ENCODE assay signal across 8 mouse cellular contexts in genomic region chr17:35186681-35187080, GRCm38 (mm10). TPM values are rescaled to one million over a fixed set of nuclear protein-coding genes. Genes with fewer than 3 reads are reported as not detected.
DNase-seq lines count a peak whose midpoint lies in the region; ATAC-seq lines count a peak whose summit lies in the region.

No protein-coding gene starts in this region.

- peak overlapping the region; percentile 37 for H3K4me3 ChIP-seq in kidney, embryonic 14.5 days (ENCODE audit: low read length)
- peak overlapping the region; percentile 36 for H3K4me3 ChIP-seq in hindbrain, embryonic 16.5 days (ENCODE audit: low read length)

- H3K27ac ChIP-seq in kidney, embryonic 14.5 days (ENCODE audit: low read depth, low read length) = peak overlapping the region; percentile 57; the same call in 1 of the 2 replicates
- H3K27ac ChIP-seq in hindbrain, embryonic 16.5 days (ENCODE audit: low read depth, low read length) = peak overlapping the region; percentile 82

- peak overlapping the region; percentile 55 for H3K4me2 ChIP-seq in kidney, embryonic 14.5 days (replicated peaks; ENCODE audit: low read depth, low read length)
- H3K4me2 ChIP-seq in hindbrain, embryonic 16.5 days (ENCODE audit: low read length) = peak overlapping the region; percentile 65

- H3K9ac ChIP-seq in kidney, embryonic 14.5 days (ENCODE audit: low read depth, low read length) = no peak overlapping the region
- H3K9ac ChIP-seq in hindbrain, embryonic 16.5 days (ENCODE audit: low read depth, low read length) = peak overlapping the region; percentile 57

- no peaks in the 10 kb centered on the region for H3K36me3 ChIP-seq in kidney, embryonic 14.5 days (ENCODE audit: control insufficient read depth, insufficient read depth, low read length)
- no peaks in the 10 kb centered on the region for H3K36me3 ChIP-seq in hindbrain, embryonic 16.5 days (ENCODE audit: control insufficient read depth, insufficient read depth, low read length)

- ATAC-seq in kidney, embryonic 14.5 days (ENCODE audit: low FRiP score, low TSS enrichment) = peak; percentile 33
- ATAC-seq in hindbrain, embryonic 16.5 days = peak; percentile 46; the same call in 1 of the 2 replicates

- peaks cover 9% of the 10 kb centered on the region; the same call in 1 of the 2 replicates for H3K4me1 ChIP-seq in kidney, embryonic 14.5 days (ENCODE audit: control insufficient read depth, insufficient read depth, low read length)
- H3K4me1 ChIP-seq in hindbrain, embryonic 16.5 days (ENCODE audit: control insufficient read depth, insufficient read depth, low read depth, low read length) = peaks cover 2% of the 10 kb centered on the region; the same call in 1 of the 2 replicates

- no peaks in the 10 kb centered on the region for H3K27me3 ChIP-seq in kidney, embryonic 14.5 days (ENCODE audit: control insufficient read depth, insufficient read depth, low read length)
- H3K27me3 ChIP-seq in hindbrain, embryonic 16.5 days (replicated peaks; ENCODE audit: control insufficient read depth, insufficient read depth, low read length) = no peaks in the 10 kb centered on the region

- 2% methylated on average over 4 of the region's 4 CpGs for WGBS in kidney, embryonic 14.5 days
- WGBS in hindbrain, embryonic 16.5 days = 1% methylated on average over 4 of the region's 4 CpGs

- H3K9me3 ChIP-seq in kidney, embryonic 14.5 days (ENCODE audit: control insufficient read depth, low read length) = no peaks in the 10 kb centered on the region
- no peaks in the 10 kb centered on the region for H3K9me3 ChIP-seq in hindbrain, embryonic 16.5 days (ENCODE audit: control insufficient read depth, low read length)

- no peak for DNase-seq in kidney, adult 11 months
- peak; percentile 60 for DNase-seq in embryo, embryonic 9.5 days (ENCODE audit: extremely low spot score)
- DNase-seq in lung, postnatal 36 days = peak; percentile 66
- DNase-seq in spleen, adult 12 weeks (ENCODE audit: low spot score) = peak; percentile 42
- DNase-seq in layer of hippocampus, postnatal 14 days (ENCODE audit: low spot score in 2 of 2) = no peak
- DNase-seq in cerebellum, postnatal 36 days = no peak

RNA-seq across cellular contexts. Expression of gene Lst1, which starts 1.6 kb away (rescaled TPM):
- polyA plus RNA-seq in kidney, embryonic 14.5 days (2014; fragmentation: Nextera tagmentation; extraction: Ambion mirVana) = 12.2 and 15.9 TPM in 2 replicates
- 4.8 and 7.3 TPM in 2 replicates for polyA plus RNA-seq in hindbrain, embryonic 16.5 days (2015; fragmentation: Nextera tagmentation; extraction: Ambion mirVana)
- 10 to 100 TPM in 1 of 2 experiments, 1 to 10 TPM in 1; 8.2 to 12.1 TPM for total RNA-seq in layer of hippocampus, postnatal 14 days (2021)

RNA-seq across cellular contexts. Expression of gene Ltb, which starts 7.6 kb away (rescaled TPM):
- 0.34 and 1.4 TPM in 2 replicates for polyA plus RNA-seq in kidney, embryonic 14.5 days (2014; fragmentation: Nextera tagmentation; extraction: Ambion mirVana)
- 1.1 and 1.2 TPM in 2 replicates for polyA plus RNA-seq in hindbrain, embryonic 16.5 days (2015; fragmentation: Nextera tagmentation; extraction: Ambion mirVana)
- 1 to 10 TPM in 1 of 2 experiments, under 1 TPM in 1; 0.55 to 1.0 TPM for total RNA-seq in layer of hippocampus, postnatal 14 days (2021)

RNA-seq across cellular contexts. Expression of gene Aif1, which starts 10.8 kb away (rescaled TPM):
- 9.7 and 10.9 TPM in 2 replicates for polyA plus RNA-seq in kidney, embryonic 14.5 days (2014; fragmentation: Nextera tagmentation; extraction: Ambion mirVana)
- 5.6 and 10.1 TPM in 2 replicates for polyA plus RNA-seq in hindbrain, embryonic 16.5 days (2015; fragmentation: Nextera tagmentation; extraction: Ambion mirVana)
- total RNA-seq in layer of hippocampus, postnatal 14 days (2021) = 10 to 100 TPM in 1 of 2 experiments, 1 to 10 TPM in 1; 9.9 to 10.4 TPM

RNA-seq across cellular contexts. Expression of gene Tnf, which starts 15.1 kb away (rescaled TPM):
- not detected in 2 replicates for polyA plus RNA-seq in kidney, embryonic 14.5 days (2014; fragmentation: Nextera tagmentation; extraction: Ambion mirVana)
- not detected in 2 replicates for polyA plus RNA-seq in hindbrain, embryonic 16.5 days (2015; fragmentation: Nextera tagmentation; extraction: Ambion mirVana)
- total RNA-seq in layer of hippocampus, postnatal 14 days (2021) = under 1 TPM in 1 of 2 experiments, not detected in 1; 0.31 TPM

RNA-seq across cellular contexts. Expression of gene Lta, which starts 18.5 kb away (rescaled TPM):
- polyA plus RNA-seq in kidney, embryonic 14.5 days (2014; fragmentation: Nextera tagmentation; extraction: Ambion mirVana) = 0.14 TPM in 1 of 2 replicates, not detected in the other
- polyA plus RNA-seq in hindbrain, embryonic 16.5 days (2015; fragmentation: Nextera tagmentation; extraction: Ambion mirVana) = 0.37 and 0.80 TPM in 2 replicates
- total RNA-seq in layer of hippocampus, postnatal 14 days (2021) = 1 to 10 TPM in 1 of 2 experiments, under 1 TPM in 1; 0.62 to 1.1 TPM

Comparison
In these comparisons a context has a peak if more than half of its experiments do, and no peak if none do; other contexts are left out.
1. DNase-seq: peak in embryo, embryonic 9.5 days (single experiment), lung, postnatal 36 days (single experiment) and spleen, adult 12 weeks (single experiment); none in kidney, adult 11 months (single experiment), layer of hippocampus, postnatal 14 days (0 of 2) and cerebellum, postnatal 36 days (0 of 2).